ENCODE assay signal across 8 mouse cellular contexts in the genomic region with DNA sequence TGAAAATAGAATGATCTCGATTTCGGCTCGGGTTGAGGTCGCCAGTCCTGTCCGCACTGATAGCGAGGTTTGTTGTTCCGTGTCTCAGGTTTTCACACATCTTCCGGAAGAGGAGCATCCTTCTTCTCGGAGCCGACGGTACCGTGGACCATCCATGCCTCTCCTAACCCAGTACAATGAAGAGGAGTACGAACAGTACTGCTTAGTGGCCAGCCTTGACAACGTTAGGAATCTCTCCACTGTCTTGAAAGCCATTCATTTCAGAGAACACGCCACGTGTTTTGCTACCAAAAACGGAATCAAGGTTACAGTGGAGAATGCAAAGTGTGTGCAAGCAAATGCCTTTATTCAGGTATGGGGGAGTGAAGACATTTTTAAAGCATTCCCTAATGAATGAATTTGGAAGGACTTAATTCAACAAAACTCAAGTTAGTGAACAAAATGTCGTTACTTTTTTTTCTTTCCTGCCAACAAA. TPM values are rescaled to one million over a fixed set of nuclear protein-coding genes. Genes with fewer than 3 reads are reported as not detected.
DNase-seq lines count a peak whose midpoint lies in the region; ATAC-seq and TF ChIP-seq lines count a peak whose summit lies in the region.

No protein-coding gene starts in this region.

- H3K27me3 ChIP-seq in kidney, adult 2 months (replicated peaks; ENCODE audit: control insufficient read depth, insufficient read depth, low read length), result no peaks in the 10 kb centered on the region
- H3K27me3 ChIP-seq in hindbrain, embryonic 14.5 days (ENCODE audit: control insufficient read depth, insufficient read depth, low read length), result no peaks in the 10 kb centered on the region
- no peaks in the 10 kb centered on the region for H3K27me3 ChIP-seq in midbrain, embryonic 12.5 days

- H3K4me1 ChIP-seq in kidney, adult 2 months (ENCODE audit: control insufficient read depth, insufficient read depth, low read length), result peaks cover 3% of the 10 kb centered on the region; the same call in 1 of the 2 replicates
- H3K4me1 ChIP-seq in hindbrain, embryonic 14.5 days (replicated peaks; ENCODE audit: control insufficient read depth, insufficient read depth, low read length), result peaks cover 20% of the 10 kb centered on the region
- H3K4me1 ChIP-seq in midbrain, embryonic 12.5 days, result peaks cover 18% of the 10 kb centered on the region

- H3K9me3 ChIP-seq in hindbrain, embryonic 14.5 days (ENCODE audit: control insufficient read depth, low read length), result no peaks in the 10 kb centered on the region
- H3K9me3 ChIP-seq in midbrain, embryonic 12.5 days, result no peaks in the 10 kb centered on the region

- peak overlapping the region; percentile 78 for H3K4me3 ChIP-seq in kidney, adult 2 months (ENCODE audit: insufficient read depth, low read depth, low read length)
- peak overlapping the region; percentile 82 for H3K4me3 ChIP-seq in hindbrain, embryonic 14.5 days (replicated peaks; ENCODE audit: low read length)
- peak overlapping the region; percentile 86 for H3K4me3 ChIP-seq in midbrain, embryonic 12.5 days

- no peaks in the 10 kb centered on the region; the same call in 1 of the 2 replicates for H3K36me3 ChIP-seq in kidney, adult 2 months (ENCODE audit: control insufficient read depth, insufficient read depth, low read length)
- H3K36me3 ChIP-seq in hindbrain, embryonic 14.5 days (replicated peaks; ENCODE audit: control insufficient read depth, insufficient read depth), result peaks cover 31% of the 10 kb centered on the region
- peaks cover 26% of the 10 kb centered on the region for H3K36me3 ChIP-seq in midbrain, embryonic 12.5 days

- no peak for DNase-seq in kidney, adult 2 months
- no peak for DNase-seq in kidney, postnatal 25 days
- no peak for DNase-seq in hindbrain, embryonic 14.5 days (ENCODE audit: low spot score)
- no peak for DNase-seq in left cerebral cortex, postnatal 14 days (ENCODE audit: low spot score in 2 of 2)
- DNase-seq in cerebellum, postnatal 36 days, result no peak
- no peak for DNase-seq in retina, postnatal 1 day

- no peak for TF ChIP-seq CTCF in kidney, adult 2 months (conservative IDR thresholded peaks at IDR 0.05; ENCODE audit: insufficient read depth, insufficient read length, low read depth, low read length)

- intact Hi-C loops in left cerebral cortex, postnatal 14 days (cut with DNase I), result loop anchor here (10.0 kb wide), 2 partner anchors 498 to 898 kb away; partner anchors contain the start of gene Amacr

- ATAC-seq in activated CD4-positive, CD25-positive, alpha-beta regulatory T cell, adult 4 months, result peak; percentile 25
- ATAC-seq in hindbrain, embryonic 14.5 days (ENCODE audit: low FRiP score), result peak; percentile 54
- peak; percentile 44; the same call in 1 of the 2 replicates for ATAC-seq in midbrain, embryonic 12.5 days (ENCODE audit: low FRiP score, low read depth)

- no peak overlapping the region for H3K27ac ChIP-seq in kidney, adult 2 months (ENCODE audit: insufficient read depth, low read depth, low read length)
- peak overlapping the region; percentile 75 for H3K27ac ChIP-seq in hindbrain, embryonic 14.5 days
- peak overlapping the region; percentile 60; the same call in 1 of the 2 replicates for H3K27ac ChIP-seq in midbrain, embryonic 12.5 days (replicated peaks)

- no peak for TF ChIP-seq POLR2A in kidney, adult 2 months (IDR thresholded peaks at IDR 0.05; ENCODE audit: low read depth, low read length)

- H3K9ac ChIP-seq in hindbrain, embryonic 14.5 days, result peak overlapping the region; percentile 80
- peak overlapping the region; percentile 83 for H3K9ac ChIP-seq in midbrain, embryonic 12.5 days (replicated peaks)

- under 1% methylated on average over 18 of the region's 18 CpGs for WGBS in kidney, adult 2 months
- 1% methylated on average over 18 of the region's 18 CpGs for WGBS in hindbrain, embryonic 14.5 days
- WGBS in midbrain, embryonic 12.5 days, result under 1% methylated on average over 18 of the region's 18 CpGs

- H3K4me2 ChIP-seq in hindbrain, embryonic 14.5 days (replicated peaks), result peak overlapping the region; percentile 66
- H3K4me2 ChIP-seq in midbrain, embryonic 12.5 days (replicated peaks), result peak overlapping the region; percentile 80

RNA-seq across cellular contexts. Expression of gene Rad1, which starts 0.6 kb away (rescaled TPM):
- 9.8 and 10.4 TPM in 2 replicates for polyA plus RNA-seq in kidney, adult 2 months (2012; rRNA removed)
- polyA plus RNA-seq in activated CD4-positive, CD25-positive, alpha-beta regulatory T cell, adult 4 months (2017; shearing (Covaris generic)), result 10 to 100 TPM; 26.8 TPM
- polyA plus RNA-seq in hindbrain, embryonic 14.5 days (2014; fragmentation: Nextera tagmentation; extraction: Ambion mirVana), result 13.4 and 14.9 TPM in 2 replicates
- polyA plus RNA-seq in midbrain, embryonic 12.5 days (2016; fragmentation: Nextera tagmentation; extraction: Ambion mirVana), result 41.3 and 42.4 TPM in 2 replicates
- total RNA-seq in left cerebral cortex, postnatal 14 days (2021), result 10 to 100 TPM; 12.2 to 14.7 TPM

RNA-seq across cellular contexts. Expression of gene Brix1, which starts 0.7 kb away (rescaled TPM):
- 1.7 and 3.1 TPM in 2 replicates for polyA plus RNA-seq in kidney, adult 2 months (2012; rRNA removed)
- 100 to 1,000 TPM; 145 to 167 TPM for polyA plus RNA-seq in activated CD4-positive, CD25-positive, alpha-beta regulatory T cell, adult 4 months (2017; shearing (Covaris generic))
- polyA plus RNA-seq in hindbrain, embryonic 14.5 days (2014; fragmentation: Nextera tagmentation; extraction: Ambion mirVana), result 61.3 and 66.5 TPM in 2 replicates
- polyA plus RNA-seq in midbrain, embryonic 12.5 days (2016; fragmentation: Nextera tagmentation; extraction: Ambion mirVana), result 101 and 119 TPM in 2 replicates
- total RNA-seq in left cerebral cortex, postnatal 14 days (2021), result 10 to 100 TPM; 18.9 to 24.2 TPM

RNA-seq across cellular contexts. Expression of gene Dnajc21, which starts 16.1 kb away (rescaled TPM):
- polyA plus RNA-seq in kidney, adult 2 months (2012; rRNA removed), result 2.4 and 3.2 TPM in 2 replicates
- polyA plus RNA-seq in activated CD4-positive, CD25-positive, alpha-beta regulatory T cell, adult 4 months (2017; shearing (Covaris generic)), result 10 to 100 TPM; 11.7 to 13.9 TPM
- 12.5 and 13.0 TPM in 2 replicates for polyA plus RNA-seq in hindbrain, embryonic 14.5 days (2014; fragmentation: Nextera tagmentation; extraction: Ambion mirVana)
- polyA plus RNA-seq in midbrain, embryonic 12.5 days (2016; fragmentation: Nextera tagmentation; extraction: Ambion mirVana), result 16.3 and 18.6 TPM in 2 replicates
- total RNA-seq in left cerebral cortex, postnatal 14 days (2021), result 10 to 100 TPM; 13.7 to 15.6 TPM

Comparison
In these comparisons a context has a peak if more than half of its experiments do, and no peak if none do; other contexts are left out.
1. RNA of gene Brix1, which starts 0.7 kb away (polyA plus RNA-seq): 145 to 167 TPM in activated CD4-positive, CD25-positive, alpha-beta regulatory T cell, adult 4 months, 101 to 119 TPM in midbrain, embryonic 12.5 days and 61.3 to 66.5 TPM in hindbrain, embryonic 14.5 days; 1.7 to 3.1 TPM in kidney, adult 2 months; every median in the first group is over 10 times any median in the second.
2. Peak in every context shown above with its lines, with median percentiles within 50 percentile points of each other: H3K4me3 ChIP-seq and ATAC-seq.